Mouse (Mus musculus) megakaryocyte, embryonic 14.5 days (primary cell): ENCODE measurements around the gene Sbf1.

Source experiments
- FLI1 ChIP-seq: IDR thresholded peaks from 2 replicates; pipeline ENCODE4 v1.6.1; 2012; ENCODE audit warnings: low read length, inconsistent platforms, mixed read lengths
- GATA1 ChIP-seq: IDR thresholded peaks from 3 replicates; pipeline ENCODE4 v1.6.1; 2012; ENCODE audit warnings: mixed read lengths, low read length, inconsistent platforms, borderline replicate concordance

DNA sequence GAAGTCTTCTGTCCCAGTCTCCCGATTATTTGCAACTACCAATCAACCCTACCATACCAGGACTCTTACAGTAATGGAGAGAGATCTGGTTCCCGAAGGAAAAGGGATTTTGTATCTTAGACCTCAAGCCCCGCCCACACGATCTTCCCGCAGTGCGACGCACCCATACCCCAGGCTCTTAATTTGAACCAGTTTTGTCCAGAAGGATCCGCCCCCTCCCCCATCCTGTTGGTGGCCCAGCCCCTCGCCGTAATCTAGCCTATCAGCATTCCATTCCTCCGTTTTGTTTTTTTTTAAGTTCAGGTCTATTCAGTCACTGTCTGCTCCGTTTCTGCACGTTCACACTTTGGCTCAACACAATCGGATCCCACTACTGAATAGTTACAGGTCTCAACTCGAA is 41.3 kb upstream of the Sbf1 start:
- no peak for TF ChIP-seq GATA1
- no peak for TF ChIP-seq FLI1
